Mouse (Mus musculus) gonadal fat pad, adult 2 months (tissue): ENCODE results near the gene Btn1a1. TPM values are rescaled to one million over a fixed set of nuclear protein-coding genes. Genes with fewer than 3 reads are reported as not detected.

Source experiments
- DNase-seq: peaks from one replicate; pipeline ENCODE4 v3.0.0-alpha.2; 2012; ENCODE audit warnings: low read depth
- polyA plus RNA-seq: library from polyadenylated mRNA; depleted of rRNA; stranded (reverse); fragments of >200 nt; gene quantifications from 2 replicates; pipeline ENCODE4 v1.2.3, GENCODE M21; 2012; rRNA removed

Gene Btn1a1
- polyA plus RNA-seq, 1 experiment = 0.09 TPM

- no peak for DNase-seq
Measured at GRCm38 (mm10) chr13:23422351-23422750, 43.4 kb downstream of the Btn1a1 start.

GRCm38 (mm10) chr13:23412630-23413521 lies 52.8 kb downstream of the Btn1a1 start:
- no peak for DNase-seq

- no peak for DNase-seq
Measured at GRCm38 (mm10) chr13:23412211-23412629, 53.5 kb downstream of the Btn1a1 start.

GRCm38 (mm10) chr13:23411311-23412210 lies 54.1 kb downstream of the Btn1a1 start:
- DNase-seq = no peak

- DNase-seq = no peak
Measured at GRCm38 (mm10) chr13:23410632-23411031, 55.1 kb downstream of the Btn1a1 start.

Other genes with a start within 250 kb of the Btn1a1 start
- not detected in 2 replicates for gene Vmn1r222, start 230.0 kb downstream of the Btn1a1 start, polyA plus RNA-seq
- not detected in 2 replicates for gene Vmn1r223, start 218.8 kb downstream of the Btn1a1 start, polyA plus RNA-seq
- gene Zfp322a, start 96.7 kb downstream of the Btn1a1 start, polyA plus RNA-seq = 2.6 and 2.9 TPM in 2 replicates
- gene Abt1, start 42.0 kb downstream of the Btn1a1 start, polyA plus RNA-seq = 3.8 and 3.9 TPM in 2 replicates
- gene Btn2a2, start 23.0 kb upstream of the Btn1a1 start, polyA plus RNA-seq = 0.09 TPM in 1 of 2 replicates, not detected in the other
- gene Hist1h4h, start 65.1 kb upstream of the Btn1a1 start, polyA plus RNA-seq = 50.9 and 92.4 TPM in 2 replicates
- gene Hist1h2af, start 68.0 kb upstream of the Btn1a1 start, polyA plus RNA-seq = 20.4 and 27.6 TPM in 2 replicates
- 1.5 and 2.8 TPM in 2 replicates for gene Hist1h3g, start 69.5 kb upstream of the Btn1a1 start, polyA plus RNA-seq
- 0.61 and 0.81 TPM in 2 replicates for gene Hist1h2bh, start 77.5 kb upstream of the Btn1a1 start, polyA plus RNA-seq
- 1.9 and 2.1 TPM in 2 replicates for gene Hist1h3f, start 78.2 kb upstream of the Btn1a1 start, polyA plus RNA-seq
- gene Hist1h4f, start 85.7 kb upstream of the Btn1a1 start, polyA plus RNA-seq = 3.9 and 8.5 TPM in 2 replicates
- 0.19 and 0.24 TPM in 2 replicates for gene Hist1h1d, start 87.4 kb upstream of the Btn1a1 start, polyA plus RNA-seq
- gene Hist1h3e, start 96.5 kb upstream of the Btn1a1 start, polyA plus RNA-seq = 11.9 and 13.2 TPM in 2 replicates
- 0.49 and 1.3 TPM in 2 replicates for gene Hist1h2ae, start 105.3 kb upstream of the Btn1a1 start, polyA plus RNA-seq
- gene Hist1h2bg, start 105.5 kb upstream of the Btn1a1 start, polyA plus RNA-seq = 18.7 and 22.4 TPM in 2 replicates
- gene Hist1h2bf, start 108.3 kb upstream of the Btn1a1 start, polyA plus RNA-seq = 2.0 and 2.9 TPM in 2 replicates
- 1.3 and 2.0 TPM in 2 replicates for gene Hist1h2ad, start 108.5 kb upstream of the Btn1a1 start, polyA plus RNA-seq
- gene Hist1h3d, start 109.9 kb upstream of the Btn1a1 start, polyA plus RNA-seq = 3.8 and 4.1 TPM in 2 replicates
- 6.9 and 9.6 TPM in 2 replicates for gene Hist1h4d, start 115.7 kb upstream of the Btn1a1 start, polyA plus RNA-seq
- 5.4 and 9.0 TPM in 2 replicates for gene Hist1h2be, start 155.2 kb upstream of the Btn1a1 start, polyA plus RNA-seq
- 3.1 and 3.9 TPM in 2 replicates for gene Hist1h1e, start 156.7 kb upstream of the Btn1a1 start, polyA plus RNA-seq
- 0.32 and 0.63 TPM in 2 replicates for gene Hist1h2ac, start 218.0 kb upstream of the Btn1a1 start, polyA plus RNA-seq
- 245 and 281 TPM in 2 replicates for gene Hist1h2bc, start 218.3 kb upstream of the Btn1a1 start, polyA plus RNA-seq
- gene Hist1h1t, start 229.9 kb upstream of the Btn1a1 start, polyA plus RNA-seq = not detected in 2 replicates
- 3.9 and 6.4 TPM in 2 replicates for gene Hist1h4c, start 232.6 kb upstream of the Btn1a1 start, polyA plus RNA-seq
- 21.7 and 43.9 TPM in 2 replicates for gene Hfe, start 245.0 kb upstream of the Btn1a1 start, polyA plus RNA-seq